Mouse (Mus musculus): ENCODE data around the gene Tctex1d4.

Tctex1d4 gene

GRCm38 (mm10) chr4:117140613-117141012 lies 14.0 kb downstream of the Tctex1d4 start:
- DNase-seq, result no peak

- no peak for DNase-seq
Observed at GRCm38 (mm10) chr4:117143023-117143422, 16.4 kb downstream of the Tctex1d4 start.

GRCm38 (mm10) chr4:117145248-117145647 lies 18.7 kb downstream of the Tctex1d4 start:
- DNase-seq, result no peak

- DNase-seq, result peak; percentile 94
Observed at GRCm38 (mm10) chr4:117146176-117146575, 19.6 kb downstream of the Tctex1d4 start.

- no peak for DNase-seq
Observed at GRCm38 (mm10) chr4:117148047-117148713, 21.6 kb downstream of the Tctex1d4 start.

- DNase-seq, result no peak
Observed at GRCm38 (mm10) chr4:117148815-117149214, 22.2 kb downstream of the Tctex1d4 start.

DNA sequence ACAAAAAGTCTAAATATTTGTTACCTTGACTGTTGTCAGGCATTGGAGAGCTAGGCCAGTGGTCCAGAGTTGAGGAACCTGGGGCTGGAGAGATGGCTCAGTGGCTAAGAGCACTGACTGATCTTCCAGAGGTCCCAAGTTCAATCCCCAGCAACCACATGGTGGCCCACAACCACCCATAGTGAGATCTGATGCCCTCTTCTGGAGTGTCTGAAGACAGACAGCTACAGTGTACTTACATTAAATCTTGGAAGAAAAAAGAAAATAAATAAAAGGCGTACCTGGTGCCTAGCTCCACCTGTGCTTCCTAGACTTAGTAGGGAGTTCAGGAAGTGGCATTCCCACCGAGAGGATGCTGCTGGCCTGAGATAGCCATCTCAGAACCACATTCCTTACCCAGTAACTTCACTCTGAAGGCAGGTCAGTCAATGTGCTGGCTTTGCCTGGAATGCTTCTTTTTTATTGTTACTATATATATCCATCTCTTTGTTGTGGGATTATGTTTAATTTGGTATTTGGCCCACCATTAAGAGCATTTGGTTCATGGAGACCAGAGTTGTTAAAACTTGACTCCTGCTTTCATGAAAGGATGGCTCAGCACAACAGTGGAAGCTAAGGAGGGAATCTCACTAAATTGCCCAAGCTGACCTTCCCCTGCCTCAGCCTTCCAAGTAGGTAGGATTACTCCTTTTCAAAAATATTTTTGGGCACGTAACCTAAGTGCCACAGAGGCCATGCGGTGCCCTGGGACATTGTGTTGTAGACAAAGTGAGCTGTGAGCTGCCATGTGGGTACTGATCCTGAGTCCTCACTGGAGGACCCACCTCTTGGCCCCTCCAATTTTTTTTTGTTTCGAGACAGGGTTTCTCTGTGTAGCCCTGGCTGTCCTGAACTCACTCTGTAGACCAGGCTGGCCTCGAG lies 23.0 kb downstream of the Tctex1d4 start:
- DNase-seq, result no peak

GRCm38 (mm10) chr4:117150212-117150733 lies 23.7 kb downstream of the Tctex1d4 start:
- DNase-seq, result no peak

DNA sequence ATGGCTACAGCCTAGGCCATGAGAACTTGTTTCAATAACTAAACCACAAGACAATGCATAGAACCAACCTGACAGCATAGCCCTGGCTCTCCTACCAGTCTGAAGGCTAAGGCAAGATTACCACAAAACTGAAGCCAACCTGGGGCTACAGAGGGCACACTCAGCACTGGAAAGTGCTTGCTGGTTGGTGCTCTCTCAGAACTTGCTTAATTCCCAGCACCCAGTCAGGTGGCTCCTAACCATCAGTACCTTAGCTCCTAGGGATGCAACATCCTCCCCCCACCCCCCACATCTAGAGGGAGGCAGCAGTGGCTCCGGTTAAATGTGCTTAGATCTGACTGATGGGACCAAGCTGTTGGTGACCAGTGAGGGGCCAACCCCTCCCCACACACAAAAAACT lies 24.8 kb downstream of the Tctex1d4 start:
- no peak for DNase-seq

- no peak for DNase-seq
Observed at GRCm38 (mm10) chr4:117152714-117153113, 26.1 kb downstream of the Tctex1d4 start.

DNA sequence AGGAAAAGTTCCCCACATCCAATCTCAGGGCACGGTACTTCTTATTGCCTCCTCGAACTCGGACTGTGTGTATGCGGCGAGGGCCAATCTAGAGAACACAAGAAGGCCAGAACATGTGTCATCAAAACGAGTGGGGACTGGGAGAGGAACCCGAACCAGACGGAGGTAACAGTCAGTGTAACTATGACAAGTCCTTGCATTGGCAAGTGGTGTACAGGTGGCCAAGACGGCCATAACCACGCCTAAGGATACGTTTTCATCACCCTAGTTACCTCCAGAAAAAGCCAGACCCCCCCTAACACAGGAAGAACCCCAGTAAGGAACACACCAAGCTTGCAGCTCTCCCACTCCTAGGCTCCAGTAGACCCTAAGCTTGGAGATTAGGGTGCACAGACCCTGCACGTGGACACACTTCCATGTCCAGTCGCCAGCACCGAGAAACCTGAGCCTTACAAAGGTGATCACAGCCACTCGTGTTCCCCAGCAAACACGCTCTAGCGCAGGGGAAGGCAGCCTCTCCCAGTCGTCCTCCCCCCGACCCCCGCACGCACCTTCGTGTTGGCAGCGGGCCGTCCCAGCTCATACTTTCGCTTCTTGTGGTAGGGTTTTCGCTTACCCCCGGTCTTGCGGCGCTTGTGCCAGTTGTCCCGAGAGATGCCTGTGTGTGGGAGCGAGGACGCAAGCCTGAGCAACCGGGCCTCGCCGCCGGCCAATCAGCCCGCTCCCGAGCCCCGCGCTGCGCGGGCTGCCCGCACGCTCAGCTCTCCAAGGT lies 28.6 kb downstream of the Tctex1d4 start:
- DNase-seq, result peak; percentile 36

- peak; percentile 91 for DNase-seq
Observed at GRCm38 (mm10) chr4:117155792-117156355, 29.3 kb downstream of the Tctex1d4 start, which contains the start of gene Rps8. Rps8 (minus strand) TSS chr4:117156243.

- DNase-seq, result no peak
Observed at GRCm38 (mm10) chr4:117156372-117156771, 29.8 kb downstream of the Tctex1d4 start.

DNA sequence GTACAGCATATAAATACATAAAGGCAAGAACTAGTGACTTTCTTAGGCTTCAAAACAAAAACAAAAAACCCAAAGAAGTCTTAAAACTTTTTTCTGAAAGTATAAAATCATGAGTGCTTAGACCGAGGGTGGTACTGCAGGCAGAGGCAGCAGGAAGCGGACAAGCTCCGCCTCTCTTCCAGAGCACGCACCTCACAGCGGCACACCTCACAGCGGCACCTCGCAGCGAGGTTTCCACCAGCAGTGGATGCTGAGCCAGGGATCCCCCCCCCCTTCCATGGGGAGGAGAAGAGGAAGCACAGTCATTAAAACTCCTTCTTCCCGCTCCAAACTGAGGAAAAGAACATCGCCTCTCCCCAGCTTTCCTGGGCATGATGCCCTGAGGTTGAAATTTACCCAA lies 33.1 kb downstream of the Tctex1d4 start:
- no peak for DNase-seq

DNA sequence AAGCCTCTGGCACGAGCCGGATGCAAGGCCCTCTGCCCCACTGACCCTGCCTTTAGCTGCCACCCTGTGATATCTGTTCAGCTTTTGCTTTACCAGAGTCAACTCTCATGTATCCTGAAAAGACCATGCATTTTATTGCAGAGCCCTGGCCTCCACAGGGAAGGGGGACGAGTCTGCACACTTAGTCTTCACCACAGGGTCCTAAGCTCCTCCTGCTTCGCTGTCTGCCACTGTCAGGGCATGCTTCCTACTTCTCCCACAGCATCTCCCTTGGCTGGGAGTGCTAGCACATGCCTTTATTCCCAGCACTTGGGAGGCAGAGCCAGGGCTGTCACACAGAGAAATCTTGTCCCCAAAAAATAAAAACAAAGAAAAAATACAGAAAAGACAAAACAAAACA lies 34.6 kb downstream of the Tctex1d4 start:
- no peak for DNase-seq

DNA sequence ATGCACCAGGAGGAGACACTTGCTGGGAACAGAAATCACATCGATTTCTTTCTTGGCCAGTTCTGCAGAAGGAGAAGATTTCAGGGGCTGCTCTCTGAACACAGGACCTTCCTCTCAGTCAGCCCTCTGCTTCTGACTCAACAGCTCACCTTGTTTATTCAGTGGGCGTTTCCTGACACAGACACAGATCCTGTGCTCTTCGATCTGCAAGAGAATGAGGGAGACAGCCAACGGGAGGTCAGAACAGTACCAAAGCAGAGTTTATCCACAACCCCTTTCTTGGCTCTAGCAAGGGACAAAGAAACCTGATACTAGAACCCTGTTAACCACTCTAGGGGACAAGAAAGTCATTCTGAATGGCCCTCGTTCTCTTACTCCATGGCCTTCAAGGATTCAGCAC lies 43.3 kb downstream of the Tctex1d4 start:
- no peak for DNase-seq
